Mouse (Mus musculus) heart, embryonic 14.5 days (tissue): Measurements from ENCODE around the gene Tspan33. TPM values are rescaled to one million over a fixed set of nuclear protein-coding genes. Genes with fewer than 3 reads are reported as not detected.

ENCODE experiments used
- ATAC-seq: fragments of 200-750 bp; cut with Nextera tagmentation; 2 replicates; pipeline ENCODE4 v1.8.0; 2017; ENCODE audit warnings: low read depth, moderate TSS enrichment; ENCODE audit not compliant: insufficient number of reproducible peaks, insufficient read depth, low FRiP score
- H3K27ac ChIP-seq, 2 experiments: fragments of 200-500 bp in 1 of 2; fragments of 300-500 bp in 1 of 2; sonication (generic) in 1 of 2; replicated peaks in 1 of 2; 2 replicates each; pipeline ENCODE4 v1.5.1; 2012 to 2014; ENCODE audit warnings: low read depth in 2 of 2, low read length in 2 of 2, control low read depth in 1 of 2, mild to moderate bottlenecking in 1 of 2, mixed read lengths in 1 of 2; ENCODE audit not compliant: control insufficient read depth in 1 of 2, insufficient read depth in 1 of 2
- H3K27me3 ChIP-seq: fragments of 300-500 bp; sonication (generic); 2 replicates; pipeline ENCODE4 v1.6.1; 2014; ENCODE audit warnings: mild to moderate bottlenecking, low read length, control low read depth; ENCODE audit not compliant: control insufficient read depth, insufficient read depth
- H3K36me3 ChIP-seq: fragments of 300-500 bp; sonication (generic); 2 replicates; pipeline ENCODE4 v1.6.1; 2014; ENCODE audit warnings: mild to moderate bottlenecking, control low read depth, low read length, mixed read lengths; ENCODE audit not compliant: control insufficient read depth, insufficient read depth
- H3K4me1 ChIP-seq, 2 experiments: fragments of 200-500 bp in 1 of 2; fragments of 300-500 bp in 1 of 2; sonication (generic) in 1 of 2; 2 replicates each; pipeline ENCODE4 v1.6.1; 2012 to 2014; ENCODE audit warnings: low read length in 2 of 2, control low read depth in 1 of 2, mixed read lengths in 1 of 2; ENCODE audit not compliant: control insufficient read depth in 2 of 2, insufficient read depth in 2 of 2
- H3K4me2 ChIP-seq: fragments of 300-500 bp; sonication (generic); 2 replicates; pipeline ENCODE4 v1.6.1; 2014; ENCODE audit warnings: mild to moderate bottlenecking, low read length
- H3K4me3 ChIP-seq, 2 experiments: fragments of 200-500 bp in 1 of 2; fragments of 300-500 bp in 1 of 2; sonication (generic) in 1 of 2; 2 replicates each; pipeline ENCODE4 v1.5.1; 2012 to 2014; ENCODE audit warnings: low read length in 2 of 2, mild to moderate bottlenecking in 2 of 2, control low read depth in 1 of 2, low read depth in 1 of 2, moderate library complexity in 1 of 2; ENCODE audit not compliant: control insufficient read depth in 1 of 2, insufficient read depth in 1 of 2
- H3K9ac ChIP-seq: fragments of 300-500 bp; sonication (generic); 2 replicates; pipeline ENCODE4 v1.6.1; 2014; ENCODE audit warnings: mild to moderate bottlenecking, low read length
- H3K9me3 ChIP-seq: fragments of 300-500 bp; sonication (generic); 2 replicates; pipeline ENCODE4 v1.6.1; 2016; ENCODE audit warnings: low read length, control low read depth; ENCODE audit not compliant: control insufficient read depth
- WGBS: fragments of 180-500 bp; shearing (Covaris S2); extraction: QIAGEN DNeasy Blood & Tissue Kit; methylation state at CpG from one replicate; pipeline ENCODE4 v1.1.7; 2014; 5-methylcytosine and 5-hydroxymethylcytosine counted together
- polyA plus RNA-seq: library from polyadenylated mRNA; unstranded; fragments of >200 nt; fragmentation: Nextera tagmentation; extraction: Ambion mirVana; gene quantifications from 2 replicates; pipeline ENCODE4 v1.2.1, GENCODE M21; 2014

The Tspan33 gene
- polyA plus RNA-seq, 1 experiment from 2014 or later, result 2.4 TPM

DNA sequence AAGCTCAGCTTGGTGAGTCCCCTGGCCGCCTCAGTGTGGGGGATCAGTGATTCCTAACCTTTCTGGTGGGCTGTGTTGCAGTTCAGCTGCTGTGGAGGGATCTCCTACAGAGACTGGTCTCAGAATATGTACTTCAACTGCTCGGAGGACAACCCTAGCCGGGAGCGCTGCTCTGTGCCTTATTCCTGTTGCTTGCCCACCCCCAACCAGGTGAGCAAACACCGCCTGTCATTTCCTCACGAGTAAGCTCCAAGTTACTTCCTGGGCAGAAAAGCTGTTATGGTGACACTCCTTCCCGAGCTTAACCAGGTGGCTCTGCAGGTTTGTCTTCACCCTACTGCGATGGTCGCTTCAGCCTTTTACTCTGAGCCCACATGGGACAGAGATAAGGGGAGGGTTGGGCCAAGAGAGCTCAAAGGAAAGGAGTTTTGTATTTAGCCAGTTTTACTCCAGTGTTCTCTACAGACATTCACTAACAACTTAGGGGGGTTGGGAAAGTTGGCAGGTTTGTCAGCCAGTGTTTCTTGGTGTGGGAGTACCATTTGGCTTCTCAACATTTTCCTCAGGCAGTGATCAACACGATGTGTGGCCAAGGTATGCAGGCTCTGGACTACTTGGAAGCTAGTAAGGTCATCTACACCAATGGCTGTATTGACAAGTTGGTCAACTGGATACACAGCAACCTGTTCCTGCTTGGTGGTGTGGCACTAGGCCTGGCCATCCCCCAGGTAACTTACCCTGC, 22.8 kb downstream of the Tspan33 start:
- H3K9ac ChIP-seq, result no peak overlapping the region
- H3K4me1 ChIP-seq, result peaks cover 9 to 12% of the 10 kb centered on the region in 2 experiments
- H3K4me3 ChIP-seq, result no peak overlapping the region
- no peak overlapping the region for H3K4me2 ChIP-seq
- no peak for ATAC-seq
- 54% methylated on average over 10 of the region's 10 CpGs for WGBS
- H3K9me3 ChIP-seq, result no peaks in the 10 kb centered on the region
- H3K27me3 ChIP-seq, result no peaks in the 10 kb centered on the region; the same call in 1 of the 2 replicates
- no peak overlapping the region for H3K27ac ChIP-seq
- no peaks in the 10 kb centered on the region for H3K36me3 ChIP-seq

DNA sequence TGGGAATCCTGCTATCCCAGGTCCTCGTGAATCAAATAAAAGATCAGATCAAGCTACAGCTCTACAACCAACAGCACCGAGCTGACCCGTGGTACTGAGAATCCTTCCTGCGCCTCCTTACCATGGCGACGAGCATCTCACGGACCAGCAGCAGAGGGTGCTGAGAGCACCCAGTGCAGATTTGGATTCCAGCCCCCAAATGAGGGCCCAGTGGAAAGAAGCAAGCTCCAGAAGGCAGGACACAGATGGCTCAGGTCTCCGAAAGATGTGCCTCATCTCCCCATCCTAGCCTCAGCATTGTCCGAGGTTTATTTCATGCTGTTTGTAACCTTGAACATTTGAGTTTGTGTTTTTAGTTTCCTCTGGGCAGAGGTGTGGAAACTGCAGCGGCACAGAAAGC, 23.5 kb downstream of the Tspan33 start:
- H3K9me3 ChIP-seq, result no peaks in the 10 kb centered on the region
- no peaks in the 10 kb centered on the region for H3K36me3 ChIP-seq
- WGBS, result 51% methylated on average over 10 of the region's 10 CpGs
- peaks cover 9 to 12% of the 10 kb centered on the region in 2 experiments for H3K4me1 ChIP-seq
- peak overlapping the region in 1 of 2 experiments; percentile 14; a peak in 1 of 4 replicates for H3K4me3 ChIP-seq
- no peak for ATAC-seq
- H3K27me3 ChIP-seq, result no peaks in the 10 kb centered on the region; the same call in 1 of the 2 replicates
- no peak overlapping the region for H3K9ac ChIP-seq
- H3K4me2 ChIP-seq, result peak overlapping the region; percentile 84
- no peak overlapping the region for H3K27ac ChIP-seq

- no peak overlapping the region for H3K27ac ChIP-seq
- ATAC-seq, result no peak
- H3K9me3 ChIP-seq, result no peaks in the 10 kb centered on the region
- H3K9ac ChIP-seq, result no peak overlapping the region
- peak overlapping the region; percentile 84 for H3K4me2 ChIP-seq
- peak overlapping the region; percentile 3 to 14; a peak in 3 of 4 replicates for H3K4me3 ChIP-seq
- H3K36me3 ChIP-seq, result no peaks in the 10 kb centered on the region
- 23% methylated on average over 14 of the region's 14 CpGs for WGBS
- peaks cover 9 to 12% of the 10 kb centered on the region in 2 experiments for H3K4me1 ChIP-seq
- no peaks in the 10 kb centered on the region; the same call in 1 of the 2 replicates for H3K27me3 ChIP-seq
Measured at GRCm38 (mm10) chr6:29717952-29718521, 24.0 kb downstream of the Tspan33 start.

DNA sequence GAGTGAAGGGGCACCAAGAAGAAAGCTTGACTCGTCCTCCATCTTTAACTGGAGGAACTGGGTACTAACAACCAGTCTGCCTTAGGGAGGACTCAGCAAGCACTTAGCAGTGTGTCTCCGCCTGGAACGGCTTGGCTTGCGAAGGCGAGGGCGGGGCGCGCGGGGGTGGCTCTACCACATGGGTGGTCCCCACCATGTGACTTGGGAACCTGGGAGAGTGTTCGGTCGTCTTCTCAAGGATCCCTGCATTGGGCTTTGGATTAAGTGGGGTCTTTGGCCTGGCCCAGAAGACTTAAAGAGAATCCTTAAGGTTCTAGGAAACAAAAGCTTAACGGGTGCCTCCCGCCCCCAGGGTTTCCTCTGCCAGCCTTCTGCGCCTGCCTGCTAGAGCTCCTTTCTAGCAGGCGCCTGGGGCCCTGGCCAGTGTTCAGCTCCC, 24.9 kb downstream of the Tspan33 start:
- Histone ChIP-seq H3K4me1 (peaks cover 9 to 12% of the 10 kb centered on the region in 2 experiments), H3K27ac (no peak overlapping the region), H3K27me3 (no peaks in the 10 kb centered on the region; the same call in 1 of the 2 replicates), H3K4me3 (peak overlapping the region; percentile 49 to 50), H3K4me2 (peak overlapping the region; percentile 84), H3K36me3 (no peaks in the 10 kb centered on the region), H3K9ac (peak overlapping the region; percentile 69), H3K9me3 (no peaks in the 10 kb centered on the region)
- WGBS, result 2% methylated on average over 15 of the region's 15 CpGs
- no peak; the same call in 1 of the 2 replicates for ATAC-seq

GRCm38 (mm10) chr6:29721890-29722289, 27.9 kb downstream of the Tspan33 start:
- no peaks in the 10 kb centered on the region; the same call in 1 of the 2 replicates for H3K27me3 ChIP-seq
- no peak overlapping the region for H3K4me3 ChIP-seq
- H3K27ac ChIP-seq, result no peak overlapping the region
- 59% methylated on average over 2 of the region's 2 CpGs for WGBS
- H3K9me3 ChIP-seq, result no peaks in the 10 kb centered on the region
- H3K4me1 ChIP-seq, result peaks cover 9 to 12% of the 10 kb centered on the region in 2 experiments
- no peak overlapping the region for H3K4me2 ChIP-seq
- ATAC-seq, result no peak
- H3K36me3 ChIP-seq, result no peaks in the 10 kb centered on the region
- H3K9ac ChIP-seq, result no peak overlapping the region

DNA sequence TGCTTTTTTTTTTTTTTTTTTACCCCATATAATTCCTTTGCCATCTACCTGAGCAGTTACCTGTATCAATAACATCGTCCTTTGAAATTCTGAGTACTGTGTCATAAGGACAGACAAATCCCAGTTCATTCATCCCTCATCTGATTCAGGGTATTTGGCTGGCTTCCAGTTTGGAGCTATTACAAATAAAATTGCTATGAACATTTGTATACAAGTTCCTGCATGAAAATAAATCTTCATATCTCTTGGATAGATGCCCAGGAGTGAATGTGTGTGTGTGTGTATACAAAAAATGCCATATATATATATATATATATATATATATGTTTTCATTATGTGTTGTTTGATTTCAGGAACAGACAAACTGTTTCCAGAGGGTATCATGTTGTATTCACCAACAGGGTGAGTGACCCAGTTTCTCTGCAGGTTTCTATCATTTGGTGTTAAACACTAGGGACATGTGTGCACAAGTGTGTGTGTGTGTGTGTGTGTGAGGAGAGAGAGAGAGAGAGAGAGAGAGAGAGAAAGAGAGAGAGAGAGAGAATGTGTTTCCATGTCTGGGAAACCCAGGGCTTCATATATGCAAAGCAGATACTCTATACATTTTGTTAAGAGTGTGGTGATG, 32.7 kb downstream of the Tspan33 start:
- H3K36me3 ChIP-seq, result no peaks in the 10 kb centered on the region
- H3K4me1 ChIP-seq, result no peaks in the 10 kb centered on the region
- H3K4me2 ChIP-seq, result no peak overlapping the region
- no peak for ATAC-seq
- H3K4me3 ChIP-seq, result no peak overlapping the region
- no peaks in the 10 kb centered on the region for H3K27me3 ChIP-seq
- 58% methylated on average over 1 of the region's 1 CpGs for WGBS
- no peaks in the 10 kb centered on the region for H3K9me3 ChIP-seq
- no peak overlapping the region for H3K27ac ChIP-seq
- no peak overlapping the region for H3K9ac ChIP-seq

- 69% methylated on average over 3 of the region's 3 CpGs for WGBS
- no peak overlapping the region for H3K4me3 ChIP-seq
- H3K9ac ChIP-seq, result no peak overlapping the region
- no peaks in the 10 kb centered on the region for H3K36me3 ChIP-seq
- H3K4me2 ChIP-seq, result no peak overlapping the region
- H3K27me3 ChIP-seq, result no peaks in the 10 kb centered on the region
- H3K9me3 ChIP-seq, result no peaks in the 10 kb centered on the region
- ATAC-seq, result no peak
- no peaks in the 10 kb centered on the region for H3K4me1 ChIP-seq
- no peak overlapping the region for H3K27ac ChIP-seq
Measured at GRCm38 (mm10) chr6:29728035-29728434, 34.0 kb downstream of the Tspan33 start.
